Mouse (Mus musculus) spleen, postnatal 36 days (tissue): ENCODE results near the gene Yap1.

Source experiments
- DNase-seq, 2 experiments: peaks; one replicate each; pipeline ENCODE4 v3.0.0; 2022; ENCODE audit warnings: low spot score in 2 of 2, mixed read lengths in 1 of 2

The Yap1 gene

GRCm38 (mm10) chr9:7977587-7977986 is 26.8 kb downstream of the Yap1 start:
- DNase-seq = no peak

DNA sequence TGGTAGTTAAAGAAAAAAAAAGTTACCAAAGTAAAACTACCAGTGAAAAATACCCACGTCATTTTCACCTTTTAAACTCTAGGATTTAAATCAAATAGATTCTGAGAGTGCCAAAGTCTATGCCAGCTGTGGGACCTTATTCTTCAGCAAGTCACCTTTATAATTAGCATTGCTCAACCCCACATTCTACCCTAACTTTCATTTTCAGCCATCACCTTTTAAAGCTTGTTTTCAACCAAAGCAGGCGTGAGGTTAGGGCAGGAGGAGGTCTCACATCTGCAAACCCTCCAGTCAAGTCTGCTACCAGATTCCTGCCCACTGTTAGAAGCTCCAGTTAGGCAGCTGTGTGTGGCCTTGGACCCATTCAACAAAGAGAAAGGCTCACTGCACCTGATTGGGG is 32.4 kb downstream of the Yap1 start:
- DNase-seq = no peak

DNA sequence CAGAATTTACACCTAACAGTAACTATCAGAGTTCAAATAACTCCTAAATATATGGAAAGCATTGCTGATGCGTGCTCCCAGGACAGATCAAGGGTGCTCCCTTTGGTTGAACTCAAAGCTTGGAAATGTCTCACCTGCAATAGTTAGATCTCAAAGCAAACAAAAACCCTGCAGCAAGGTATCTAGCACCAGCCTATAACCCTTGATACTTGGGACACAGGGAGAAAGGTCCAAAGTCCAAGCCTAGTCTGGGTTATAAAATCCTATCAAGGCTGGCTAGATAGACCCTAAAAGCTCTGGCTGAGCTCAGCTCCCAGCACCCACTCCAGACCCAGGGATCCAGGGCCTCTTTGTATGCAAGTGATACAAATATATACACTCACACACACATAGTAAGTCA is 36.4 kb downstream of the Yap1 start:
- DNase-seq = no peak

- no peak for DNase-seq
Observed at GRCm38 (mm10) chr9:7965590-7965989, 38.8 kb downstream of the Yap1 start.

GRCm38 (mm10) chr9:7963867-7964266 is 40.5 kb downstream of the Yap1 start:
- DNase-seq = no peak

DNA sequence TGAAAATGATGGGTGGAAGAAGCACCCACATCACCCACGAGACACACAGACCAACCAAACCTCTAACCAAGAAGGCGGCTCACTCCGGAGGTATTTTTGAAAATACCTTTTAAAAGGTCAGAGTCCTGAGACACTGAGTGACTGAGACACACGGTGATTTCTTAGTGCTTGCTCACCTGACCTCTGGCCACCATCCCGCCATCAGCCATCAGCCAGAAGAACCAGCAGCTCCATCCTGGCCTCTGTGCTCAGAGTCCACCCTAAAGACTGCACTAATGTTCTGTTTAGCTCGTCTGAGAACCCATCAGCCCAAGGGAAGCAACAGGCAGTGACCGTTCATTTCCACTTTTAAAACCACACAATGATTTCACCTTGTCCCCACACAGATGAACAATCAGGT is 41.5 kb downstream of the Yap1 start:
- DNase-seq = no peak

GRCm38 (mm10) chr9:7961366-7962160 is 42.8 kb downstream of the Yap1 start:
- DNase-seq = no peak

DNA sequence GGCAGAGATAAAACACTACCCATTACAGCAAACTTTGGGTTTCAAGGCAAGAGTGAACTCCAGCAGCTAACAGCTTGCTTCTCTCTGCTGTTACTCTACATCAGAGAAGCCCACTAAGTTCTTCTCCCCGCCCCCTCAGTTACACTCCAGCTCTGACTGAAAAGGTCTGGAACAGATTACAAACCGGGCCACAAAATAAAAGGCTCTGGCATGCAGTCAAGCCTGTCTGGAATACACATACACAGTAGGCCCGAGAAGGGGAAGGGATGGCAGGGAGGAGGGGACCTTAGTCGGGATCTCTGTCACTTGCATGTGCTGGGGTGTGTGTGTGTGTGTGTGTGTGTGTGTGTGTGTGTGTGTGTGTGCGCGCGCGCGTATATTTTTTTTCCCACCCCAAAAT is 44.0 kb downstream of the Yap1 start:
- DNase-seq = peak in 1 of 2 experiments; percentile 4

- no peak for DNase-seq
Observed at GRCm38 (mm10) chr9:7959301-7959700, 45.1 kb downstream of the Yap1 start.

DNA sequence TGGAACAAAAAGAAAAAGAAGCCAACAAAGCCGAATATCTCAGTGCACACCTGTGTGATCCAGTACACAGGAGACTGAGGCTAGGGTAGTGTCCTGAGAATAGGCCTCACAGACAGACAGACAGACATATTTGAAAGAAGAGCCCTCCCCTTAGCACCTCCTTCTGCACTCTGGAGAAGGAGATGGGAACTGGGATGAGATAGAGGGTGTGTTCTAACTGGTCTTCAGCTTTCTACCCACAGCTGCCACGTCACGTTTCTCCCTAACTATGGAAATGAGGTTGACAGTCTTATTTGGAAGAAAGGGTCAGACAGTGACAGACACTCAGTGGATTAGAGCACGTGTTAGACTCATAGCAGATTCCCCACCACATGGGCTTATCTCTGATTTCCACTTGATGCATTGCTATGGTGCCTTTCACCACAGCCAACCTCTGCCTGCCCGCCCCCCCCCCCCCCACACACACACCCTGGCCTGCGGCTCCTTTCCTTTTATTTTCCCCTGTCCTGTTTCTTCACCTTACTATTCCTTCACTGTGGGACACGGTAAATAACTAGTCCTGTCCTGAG is 46.3 kb downstream of the Yap1 start:
- no peak for DNase-seq

DNA sequence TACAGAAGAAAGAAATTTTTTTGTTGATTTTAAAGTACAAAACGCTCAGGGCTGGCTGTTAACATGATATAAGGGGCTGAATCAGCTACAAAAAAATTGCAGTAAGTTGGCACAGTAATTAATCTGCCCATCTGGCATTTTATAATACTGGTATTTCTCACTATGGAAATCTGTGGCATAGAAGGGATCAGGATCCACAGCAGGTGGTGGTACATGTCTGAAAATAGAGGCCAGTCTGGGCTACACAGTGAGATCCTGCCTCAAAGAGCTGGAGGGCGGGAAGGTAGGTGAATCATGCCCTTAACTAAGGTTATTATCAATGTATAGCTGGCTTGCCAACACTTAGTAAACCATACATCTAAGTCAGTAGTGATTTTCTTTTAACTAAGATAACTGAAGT is 47.0 kb downstream of the Yap1 start:
- DNase-seq = no peak

- no peak for DNase-seq
Observed at GRCm38 (mm10) chr9:7956400-7956799, 48.0 kb downstream of the Yap1 start.

GRCm38 (mm10) chr9:7952886-7953285 is 51.5 kb downstream of the Yap1 start:
- no peak for DNase-seq

DNA sequence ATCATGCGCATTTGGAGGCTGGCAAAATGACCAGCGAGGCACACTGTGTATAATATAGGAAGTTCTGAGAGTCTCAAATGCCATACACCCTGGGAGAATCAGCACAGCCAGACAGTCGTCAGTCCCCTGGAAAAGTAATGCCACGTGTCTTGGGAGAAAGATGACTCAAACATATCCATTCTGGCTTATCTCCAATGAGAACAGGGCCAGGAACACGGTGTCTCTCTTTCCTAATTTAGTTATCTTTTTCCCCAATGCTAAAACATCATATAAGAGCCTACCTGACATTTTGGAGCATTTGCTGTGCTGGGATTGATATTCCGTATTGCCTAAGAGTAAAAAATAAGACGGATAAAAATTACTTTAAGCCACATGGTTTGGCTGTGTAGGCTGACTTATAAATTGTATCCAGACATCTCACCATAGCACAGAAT is 54.2 kb downstream of the Yap1 start:
- no peak for DNase-seq

GRCm38 (mm10) chr9:7947946-7948345 is 56.5 kb downstream of the Yap1 start:
- DNase-seq = no peak

DNA sequence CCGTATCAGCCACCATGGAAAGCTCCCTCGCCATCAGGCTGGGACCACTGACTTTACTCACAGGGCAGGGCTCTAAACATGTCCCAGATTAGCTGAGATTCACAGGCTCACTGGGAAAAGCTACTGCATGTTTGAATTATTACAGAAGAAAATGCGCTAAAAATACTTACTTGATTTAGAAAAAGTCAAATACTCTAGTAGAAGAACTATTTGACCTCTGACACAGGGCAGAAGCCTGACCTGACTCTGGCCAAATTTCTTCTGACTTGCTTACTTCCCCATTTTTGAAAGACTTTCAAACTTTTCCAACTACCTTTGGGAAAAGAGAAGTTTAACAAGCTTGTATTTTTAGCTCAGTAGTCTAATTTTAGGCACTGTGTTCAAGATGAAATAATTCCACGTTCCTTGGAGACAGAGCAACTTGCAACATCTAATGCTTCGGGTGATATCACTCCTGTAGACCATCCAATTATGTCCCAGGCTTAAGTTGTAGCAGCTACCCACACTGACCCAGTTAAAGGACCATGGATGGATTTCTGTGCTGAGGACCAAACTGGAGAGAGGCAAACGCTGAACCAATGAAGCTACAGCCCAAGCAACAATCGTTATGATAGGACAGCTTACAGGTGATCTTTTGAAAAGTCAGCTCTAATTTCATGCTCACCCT is 60.5 kb downstream of the Yap1 start:
- no peak for DNase-seq

DNA sequence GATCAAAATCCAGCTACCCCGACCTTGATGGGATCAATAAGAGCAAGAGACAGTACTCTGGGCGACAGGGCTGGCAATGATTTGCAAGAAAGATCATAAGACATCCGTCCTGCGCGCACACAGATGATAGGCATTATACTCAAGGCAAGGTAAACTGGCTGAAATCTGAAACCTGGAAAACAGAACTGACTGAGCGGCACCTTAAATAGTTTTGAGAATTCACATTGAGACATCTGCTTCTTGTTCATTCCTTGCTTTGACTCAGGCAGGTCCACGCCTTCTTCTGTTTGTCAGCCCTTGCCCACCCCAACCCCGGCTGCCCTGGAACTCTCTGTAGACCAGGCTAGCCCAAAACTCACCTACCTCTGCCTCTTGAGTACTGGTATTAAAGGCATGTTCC is 61.7 kb downstream of the Yap1 start:
- no peak for DNase-seq

- no peak for DNase-seq
Observed at GRCm38 (mm10) chr9:7940075-7940474, 64.3 kb downstream of the Yap1 start.

DNA sequence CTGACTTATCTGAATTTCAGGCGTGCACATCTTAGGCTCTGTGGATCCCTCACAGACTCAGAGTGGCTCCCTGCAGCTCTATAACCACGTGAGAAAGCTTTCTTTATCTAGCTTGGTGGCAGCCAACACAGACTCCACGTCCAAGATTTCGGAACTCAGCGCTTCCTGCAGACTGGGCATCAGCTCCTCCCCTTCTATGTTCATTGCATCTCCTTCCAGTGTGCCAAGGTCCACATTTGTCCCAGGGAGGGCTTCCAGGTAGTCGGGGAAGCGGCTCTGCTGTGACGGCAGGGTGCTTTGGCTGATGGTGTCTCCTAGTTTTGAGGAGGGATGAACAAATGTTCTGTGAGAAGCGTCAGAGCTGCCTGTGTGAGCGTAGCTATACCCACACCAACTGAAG is 70.0 kb downstream of the Yap1 start:
- DNase-seq = no peak

- DNase-seq = no peak
Observed at GRCm38 (mm10) chr9:7929552-7929951, 74.8 kb downstream of the Yap1 start.

GRCm38 (mm10) chr9:7928866-7929265 is 75.5 kb downstream of the Yap1 start:
- DNase-seq = no peak

DNA sequence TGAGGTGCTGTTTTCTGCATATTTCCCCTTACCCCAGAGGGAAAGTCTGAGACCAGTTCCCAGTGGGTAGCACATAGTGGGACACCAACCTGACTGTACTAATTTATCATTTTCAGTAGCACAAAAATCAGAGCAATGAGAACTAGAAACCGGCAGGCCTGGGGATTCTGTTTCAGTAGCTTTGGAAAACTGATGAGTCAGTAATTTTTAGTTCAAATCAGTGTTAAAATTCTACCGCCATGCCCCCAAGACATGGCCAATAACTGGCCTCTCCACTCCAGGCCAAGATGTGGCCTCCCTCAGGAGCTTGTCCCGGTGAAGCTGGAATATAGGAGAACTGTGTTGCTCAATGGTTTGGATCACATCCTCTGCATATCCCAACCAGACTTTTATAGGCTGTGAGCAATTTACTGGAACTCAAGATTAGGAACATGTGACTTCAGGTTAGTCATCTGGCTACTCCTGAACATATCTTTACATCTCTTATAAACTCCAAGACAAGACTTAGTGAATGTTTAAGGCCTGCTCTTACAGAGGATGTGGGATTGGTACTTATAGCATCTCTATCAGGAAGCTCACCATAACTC is 76.1 kb downstream of the Yap1 start:
- DNase-seq = no peak

DNA sequence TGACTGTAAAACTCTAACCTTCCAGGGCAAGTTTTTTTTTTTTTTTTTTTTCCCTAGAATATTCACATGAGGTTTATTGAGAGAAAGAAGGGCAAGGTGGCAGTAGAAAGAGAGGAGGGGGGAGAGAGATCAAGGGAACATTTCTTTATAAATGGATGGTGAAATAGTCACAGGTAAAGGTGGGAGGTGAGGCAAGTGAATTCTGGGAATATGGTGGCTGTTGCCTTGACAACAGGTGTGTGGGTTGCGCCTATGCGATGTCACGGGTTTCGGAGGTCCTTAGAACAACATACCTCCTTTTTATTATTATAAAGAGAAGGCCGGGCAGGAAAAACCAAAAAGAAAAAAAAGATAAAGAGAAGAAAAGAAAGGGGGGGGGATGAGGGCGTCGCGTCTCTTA is 89.5 kb downstream of the Yap1 start:
- no peak for DNase-seq
